Mouse (Mus musculus): ENCODE measurements around the gene Nmt1.
A peak's percentile ranks its signal among the peaks of the same experiment; 100 is the strongest.

Nmt1 gene

DNA sequence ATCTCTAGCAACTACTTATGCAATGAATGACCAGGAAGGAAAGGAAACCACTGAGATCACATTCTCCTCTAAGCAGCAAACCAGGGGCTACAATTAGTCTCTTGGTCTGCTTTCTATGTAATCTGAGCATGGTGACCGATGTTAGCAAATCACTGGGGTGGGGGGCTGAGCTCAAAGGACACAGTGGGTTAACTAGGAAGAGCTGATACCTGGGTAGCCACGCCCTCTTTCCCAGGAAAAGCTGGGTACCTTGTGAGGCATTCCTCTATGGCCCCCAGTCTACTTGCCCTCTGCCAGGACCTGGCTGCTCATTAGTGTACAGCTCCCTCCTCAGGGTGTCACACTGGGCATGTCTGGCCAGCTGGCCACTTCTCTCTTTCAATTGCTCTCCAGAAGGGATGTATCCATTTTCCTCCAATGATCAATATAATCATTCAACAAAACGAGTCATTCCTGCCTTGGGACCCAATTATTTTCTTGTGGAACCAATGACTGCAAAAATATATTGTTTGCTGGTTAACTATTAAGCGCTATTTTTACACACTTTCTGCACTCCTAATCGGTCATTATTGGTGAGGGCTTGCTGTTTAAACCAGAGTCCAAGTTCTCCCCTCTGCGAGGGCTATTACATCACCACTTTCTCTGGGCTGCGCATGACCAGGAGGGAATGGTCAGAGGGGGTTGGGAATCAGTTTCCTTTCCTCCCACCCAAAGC is 21.5 kb upstream of the Nmt1 start:
- DNase-seq = no peak

DNA sequence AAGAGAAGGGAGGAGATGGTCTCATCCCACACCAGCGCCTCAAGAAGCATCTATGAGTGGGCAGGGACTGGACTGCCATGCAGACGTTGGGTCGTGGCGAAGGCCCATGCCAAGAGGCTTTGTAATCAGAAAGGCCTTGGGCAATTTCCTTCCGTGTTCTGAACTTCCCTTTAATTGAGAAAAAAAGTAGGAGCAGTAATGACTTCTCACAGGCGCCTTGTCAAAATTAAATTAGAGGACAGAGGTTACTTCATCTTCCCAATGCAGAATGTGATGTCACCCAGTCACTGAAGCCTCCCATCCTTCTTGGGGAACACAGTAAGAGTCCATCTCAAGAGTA is 21.0 kb upstream of the Nmt1 start:
- DNase-seq = no peak

DNA sequence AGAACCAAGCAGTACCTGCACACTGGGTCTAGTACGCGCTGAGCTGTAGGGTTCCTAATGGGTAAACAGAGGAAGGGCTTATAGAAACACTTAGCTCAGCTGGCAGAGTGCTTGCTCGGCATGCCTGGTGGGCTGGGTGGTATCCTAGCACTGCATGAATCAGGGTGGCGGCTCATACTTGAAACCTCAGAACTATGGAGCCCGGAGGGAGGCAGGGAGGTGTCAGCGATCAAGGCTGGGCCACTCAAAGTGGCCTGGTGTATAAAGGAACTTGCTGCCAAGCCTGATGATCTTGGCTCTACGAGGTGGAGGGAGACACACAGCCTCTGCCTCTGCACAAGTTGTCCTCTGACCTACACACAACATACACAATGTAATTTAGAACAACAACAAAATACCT is 19.4 kb upstream of the Nmt1 start:
- no peak for DNase-seq

DNA sequence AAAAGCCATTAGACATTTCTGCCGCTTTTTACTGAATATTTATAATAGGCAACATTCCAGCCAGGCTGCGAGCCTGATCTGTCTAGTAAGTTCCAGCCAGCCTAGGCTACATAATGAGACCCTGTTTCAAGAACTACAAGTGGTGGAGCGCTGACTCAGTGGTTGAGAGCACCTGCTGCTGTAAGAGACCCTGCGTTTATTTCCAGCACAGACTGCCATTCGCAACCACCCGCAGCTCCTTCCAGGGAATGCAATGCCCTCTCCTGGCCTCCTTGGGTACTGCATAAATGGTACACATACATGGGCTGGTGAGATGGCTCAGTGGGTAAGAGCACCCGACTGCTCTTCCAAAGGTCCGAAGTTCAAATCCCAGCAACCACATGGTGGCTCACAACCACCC is 18.8 kb upstream of the Nmt1 start:
- DNase-seq = peak; percentile 45

DNA sequence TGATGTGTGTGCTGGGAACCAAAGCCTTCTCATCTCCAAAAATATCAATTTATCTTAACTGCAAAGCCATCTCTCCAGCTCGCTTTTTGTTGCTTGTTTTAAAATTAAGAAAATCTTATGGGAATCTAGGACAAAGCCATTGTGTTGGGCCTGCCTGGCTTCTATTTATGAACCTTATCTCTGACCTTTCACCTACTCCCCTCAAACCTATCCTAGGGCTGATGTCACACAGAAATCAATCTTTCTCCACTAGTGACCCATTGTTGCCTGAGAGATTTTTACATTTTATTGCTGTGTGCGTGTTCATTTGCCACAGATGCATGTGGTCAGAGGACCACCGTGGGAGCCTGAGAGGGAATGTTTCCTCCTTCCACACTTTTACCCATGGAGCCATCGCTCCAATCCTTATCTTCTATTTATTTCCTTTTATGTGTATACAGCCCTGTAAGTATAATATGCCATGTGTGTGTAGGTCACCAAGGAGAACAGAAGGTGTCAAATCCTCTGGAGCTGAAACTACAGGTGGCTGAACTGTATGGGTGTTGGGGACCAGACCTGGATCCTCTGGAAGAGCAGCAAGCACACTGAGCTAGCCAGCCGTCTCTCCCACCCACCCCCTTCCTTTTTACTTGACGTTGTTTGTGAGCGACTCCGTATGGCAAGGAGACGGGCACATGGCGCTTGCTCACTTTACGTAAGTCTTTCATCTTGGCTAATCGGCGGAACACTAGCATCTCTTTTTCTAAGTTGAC is 17.4 kb upstream of the Nmt1 start:
- DNase-seq = no peak

DNA sequence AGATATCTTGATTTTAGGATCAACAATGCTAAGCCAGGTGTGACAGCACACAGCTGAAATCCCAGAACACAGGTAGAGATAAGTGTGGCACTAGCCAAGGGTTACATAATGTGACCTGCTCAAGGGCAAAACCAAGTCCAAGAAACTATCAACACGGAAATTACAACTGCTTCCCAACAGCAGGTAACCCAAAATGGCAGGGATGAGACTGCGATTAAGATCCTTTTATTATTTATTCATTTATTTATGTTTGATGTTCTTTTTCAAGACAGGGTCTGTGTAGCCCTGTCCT is 16.8 kb upstream of the Nmt1 start:
- DNase-seq = no peak

DNA sequence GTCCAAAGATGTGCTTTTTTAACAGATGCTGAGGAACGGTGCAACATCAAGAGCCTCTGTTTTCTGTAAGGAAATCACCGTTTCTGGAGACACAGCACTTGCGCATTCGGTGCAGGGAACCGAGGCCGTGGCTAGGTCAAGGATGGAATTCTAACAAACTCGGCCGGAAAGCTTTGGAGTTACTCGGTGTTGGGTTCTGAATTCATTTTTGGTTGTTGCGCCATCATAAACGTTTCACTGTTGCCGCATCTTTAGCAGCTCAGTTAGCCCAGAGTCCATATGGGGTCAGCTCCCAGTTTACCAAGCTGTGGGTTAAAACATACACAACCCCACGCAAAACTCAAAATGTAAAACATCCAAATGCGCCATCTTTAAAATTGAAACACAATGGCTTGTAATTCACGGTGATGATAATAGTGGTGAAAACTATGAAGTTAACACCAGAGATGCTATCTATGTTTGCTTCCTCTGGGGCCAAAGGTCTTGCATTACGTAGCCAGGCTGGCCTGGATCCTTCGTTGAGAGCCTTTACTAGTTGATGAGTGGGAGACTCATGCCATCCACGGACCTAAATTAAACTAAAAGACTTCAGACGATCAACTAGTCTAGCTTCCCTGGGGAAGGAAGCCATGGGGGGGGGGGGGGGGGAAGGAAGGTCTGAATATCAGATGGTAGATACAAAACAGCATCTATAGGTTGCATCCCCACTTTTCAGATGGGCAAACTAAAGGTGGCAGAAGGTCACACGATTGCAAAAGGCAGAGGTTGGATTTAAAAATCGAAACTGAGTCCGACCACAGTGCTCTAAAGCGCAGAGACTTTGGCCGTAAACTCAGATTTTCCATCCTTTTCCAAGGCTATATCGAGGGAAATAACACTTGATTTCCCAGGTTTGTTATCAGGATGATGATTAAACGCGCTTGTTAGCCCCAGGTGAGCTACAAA is 11.8 kb upstream of the Nmt1 start:
- no peak for DNase-seq

DNA sequence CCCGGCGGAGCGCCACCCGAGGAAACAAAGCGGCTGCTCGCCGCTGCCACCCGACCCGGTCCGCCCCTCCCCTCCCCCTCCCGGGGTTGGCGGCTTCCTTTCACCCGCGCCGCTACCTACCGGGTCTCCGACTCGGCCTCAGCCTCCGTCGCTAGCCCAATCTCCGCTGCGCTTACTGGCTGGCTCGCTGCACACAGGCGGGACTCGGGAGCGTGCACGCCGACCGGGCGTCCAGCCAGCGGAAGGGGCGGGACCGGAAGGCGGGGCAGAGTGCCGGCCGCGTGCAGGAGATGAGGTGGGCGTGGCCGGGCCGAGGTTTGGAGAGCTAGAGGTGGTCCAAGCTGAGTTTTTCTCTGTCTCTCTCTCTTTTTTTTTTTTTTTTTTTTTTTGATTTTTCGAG is 11.1 kb upstream of the Nmt1 start:
- peak; percentile 97 for DNase-seq

DNA sequence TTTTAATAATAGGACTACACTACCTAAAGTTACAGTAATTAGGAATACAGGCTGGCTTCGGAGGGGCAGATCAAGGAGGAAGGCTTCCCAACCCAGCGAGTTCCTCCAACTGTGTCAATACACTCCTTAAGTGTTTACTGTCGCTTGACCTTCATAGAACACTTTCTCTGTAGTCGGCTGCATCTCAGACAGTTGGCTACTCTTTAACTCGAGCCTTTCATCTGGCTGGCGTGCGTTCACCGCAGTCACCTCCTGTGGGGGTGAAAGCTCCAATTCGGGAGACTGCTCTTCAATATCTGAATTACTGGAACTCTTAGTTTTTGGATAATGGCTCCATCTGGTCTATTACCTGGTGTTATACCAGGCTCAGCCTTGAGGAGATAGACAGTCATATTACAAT is 10.3 kb upstream of the Nmt1 start:
- no peak for DNase-seq

DNA sequence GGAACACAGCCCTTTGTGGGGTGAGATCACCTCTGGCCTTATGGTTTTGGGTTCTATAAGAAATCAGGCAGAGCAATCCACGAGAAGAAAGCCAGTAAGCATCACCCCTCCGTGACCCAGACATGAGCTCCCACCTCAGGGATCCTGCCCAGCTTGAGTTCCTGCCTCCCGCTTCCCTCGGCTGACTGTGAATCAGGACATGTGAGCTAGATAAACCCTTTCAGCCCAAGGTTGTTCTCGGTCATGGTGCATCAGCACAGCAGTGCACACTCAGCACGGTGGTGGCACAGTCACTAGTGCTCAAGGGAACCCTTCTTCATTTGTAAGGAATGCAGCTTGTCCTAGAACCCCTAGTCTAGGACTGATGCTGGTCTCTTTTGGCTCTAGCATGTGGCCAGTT is 9.1 kb upstream of the Nmt1 start:
- no peak for DNase-seq

DNA sequence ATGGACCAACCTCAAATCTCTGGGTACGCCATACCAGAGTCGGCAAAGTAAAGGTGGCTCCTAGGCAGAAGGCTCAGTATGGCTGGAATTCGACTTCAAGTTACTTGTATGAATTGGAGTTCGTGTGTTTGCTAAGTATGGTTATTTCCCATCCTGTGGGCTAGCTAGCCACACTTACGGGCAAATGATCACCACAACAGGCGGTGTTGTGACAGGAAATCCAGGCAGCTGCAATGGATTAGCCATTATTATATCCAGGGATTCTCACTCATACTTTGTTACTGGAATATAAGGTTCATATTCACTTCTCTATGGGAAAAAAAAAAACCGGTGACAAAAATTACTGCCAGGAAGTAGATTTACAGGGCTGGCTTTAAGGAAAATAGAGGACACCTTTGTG is 8.7 kb upstream of the Nmt1 start:
- DNase-seq = no peak

DNA sequence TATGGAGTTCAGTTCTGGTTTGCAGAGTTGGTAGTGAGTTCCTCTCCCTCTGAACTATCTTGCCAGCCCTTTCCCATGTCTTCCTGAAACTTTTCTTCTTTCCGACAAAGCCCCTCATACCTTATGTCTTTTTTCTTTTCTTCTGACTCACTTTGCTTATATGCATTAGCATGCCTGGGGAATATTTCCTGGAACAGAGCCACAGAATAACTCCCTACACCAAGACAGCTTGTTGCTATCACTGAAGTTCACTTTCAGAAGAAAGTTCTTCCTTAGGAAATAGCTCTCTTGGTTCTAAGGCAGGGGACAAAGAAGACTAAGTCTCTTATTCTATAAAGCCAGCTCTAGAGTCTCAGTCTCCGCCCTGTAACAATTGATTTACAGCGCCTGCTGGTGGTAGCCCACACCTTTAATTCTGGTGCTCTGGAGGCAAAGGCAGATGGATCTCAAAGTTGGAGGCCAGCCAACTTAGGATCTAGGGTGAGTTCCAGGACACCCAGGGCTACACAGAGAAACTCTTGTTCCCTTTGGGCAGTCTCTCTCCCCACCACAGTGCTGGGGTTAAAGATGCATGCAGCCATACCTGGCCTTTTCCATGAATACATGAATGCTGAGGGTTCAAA is 7.2 kb upstream of the Nmt1 start:
- DNase-seq = no peak

DNA sequence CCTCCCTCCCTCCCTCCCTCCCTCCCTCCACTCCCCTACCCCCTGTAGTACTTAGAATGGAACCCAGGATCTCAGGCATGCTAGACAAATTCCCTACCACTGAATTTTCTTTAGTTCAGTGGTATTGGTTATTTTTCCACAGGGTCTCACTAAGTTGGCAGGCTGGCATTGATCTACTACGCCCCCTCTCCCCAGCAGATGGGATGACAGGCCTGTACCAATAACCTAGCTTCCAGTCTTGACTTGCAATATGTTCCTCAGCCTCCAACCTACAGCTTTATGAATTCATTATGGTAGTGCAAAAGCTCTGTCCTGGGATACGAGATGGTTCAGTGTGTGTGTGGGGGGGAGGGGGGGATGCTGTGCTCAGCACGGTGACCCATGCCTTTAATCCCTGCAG is 4.0 kb upstream of the Nmt1 start:
- DNase-seq = no peak

DNA sequence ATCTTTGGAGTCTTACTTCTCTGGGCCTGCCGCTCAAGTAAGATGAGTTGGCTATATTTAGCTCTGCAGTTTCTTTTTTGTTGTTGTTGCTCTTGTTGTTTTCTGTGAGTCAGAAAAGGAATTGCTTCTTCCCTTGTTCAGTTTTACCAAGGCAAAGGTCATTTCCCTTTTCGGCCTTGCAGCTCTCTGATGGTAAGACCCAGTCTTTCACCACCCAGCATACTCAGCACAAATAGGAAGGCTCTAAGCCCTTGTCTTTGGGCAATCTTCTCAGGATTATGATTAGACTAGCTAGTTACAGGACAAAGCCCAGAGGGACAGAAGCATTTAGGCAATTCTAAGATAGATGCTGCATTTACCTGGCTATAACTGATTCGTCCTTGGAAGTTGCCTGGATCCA is 1.1 kb upstream of the Nmt1 start:
- DNase-seq = no peak

DNA sequence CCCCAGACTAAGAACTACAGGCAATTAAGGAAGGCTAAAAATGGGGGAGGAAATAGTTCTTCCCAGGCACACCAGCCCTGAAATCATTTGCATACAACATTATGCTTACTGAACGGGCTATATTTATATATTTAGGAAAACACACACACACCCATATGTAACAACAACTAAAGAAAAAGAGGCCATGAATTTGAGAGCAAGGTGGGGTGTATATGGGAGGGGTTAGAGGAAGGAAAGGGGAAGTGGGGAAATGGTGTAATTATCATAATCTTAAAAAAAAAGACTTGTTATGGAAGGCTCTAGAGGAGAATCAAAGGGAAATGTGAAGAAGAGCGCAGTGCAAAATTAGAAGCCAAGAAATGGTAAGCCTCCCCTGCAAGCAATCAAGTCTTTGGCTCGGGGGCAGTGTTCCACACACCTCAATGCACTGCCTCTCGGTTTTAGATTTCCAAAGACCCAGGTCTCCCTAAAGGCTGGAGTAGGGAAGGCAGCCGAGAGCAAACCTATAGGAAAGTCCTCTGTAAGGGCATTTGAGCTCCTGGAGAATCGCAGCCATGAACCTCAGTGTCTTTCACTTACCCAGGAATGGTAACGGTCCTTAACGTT is 317 bp upstream of the Nmt1 start:
- DNase-seq = no peak

DNA sequence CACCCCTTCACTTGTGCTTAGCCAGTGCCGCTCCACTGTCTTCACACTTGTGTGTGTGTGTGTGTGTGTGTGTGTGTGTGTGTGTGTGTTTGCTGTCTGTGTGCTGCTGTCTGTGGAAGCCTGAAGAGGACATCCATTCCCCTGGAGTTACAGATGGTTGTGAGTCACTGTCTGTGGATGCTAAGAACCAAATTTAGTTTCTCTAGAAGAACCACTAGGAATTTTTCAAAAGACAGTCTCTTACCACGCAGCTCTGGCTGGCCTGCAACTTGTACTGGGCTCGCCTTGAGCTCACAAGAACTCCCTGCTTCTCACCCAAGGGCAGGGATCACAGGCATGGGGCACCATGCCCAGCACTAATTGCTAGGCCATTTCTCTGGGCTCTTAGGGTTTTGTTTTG is 5.0 kb downstream of the Nmt1 start:
- DNase-seq = no peak

DNA sequence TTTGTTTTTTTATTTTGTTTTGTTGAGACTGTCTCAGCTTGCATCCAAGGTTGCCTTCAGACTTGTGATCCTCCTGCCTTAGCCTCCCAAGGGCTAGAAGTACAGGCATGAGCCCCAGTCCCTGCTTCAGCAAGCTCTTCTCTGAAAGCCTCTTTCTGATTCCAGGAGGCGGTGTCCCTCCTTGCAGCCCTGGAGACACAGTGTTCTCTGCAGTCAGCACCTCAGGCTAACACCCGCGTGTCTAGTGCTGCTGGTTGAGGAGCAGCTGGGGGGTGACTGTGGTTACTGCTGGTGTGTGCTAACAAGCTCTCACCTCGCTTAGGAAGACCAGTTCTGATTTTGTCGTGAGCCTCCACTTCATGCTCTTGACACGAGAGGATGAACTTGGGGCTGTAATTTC is 7.0 kb downstream of the Nmt1 start:
- DNase-seq = no peak

DNA sequence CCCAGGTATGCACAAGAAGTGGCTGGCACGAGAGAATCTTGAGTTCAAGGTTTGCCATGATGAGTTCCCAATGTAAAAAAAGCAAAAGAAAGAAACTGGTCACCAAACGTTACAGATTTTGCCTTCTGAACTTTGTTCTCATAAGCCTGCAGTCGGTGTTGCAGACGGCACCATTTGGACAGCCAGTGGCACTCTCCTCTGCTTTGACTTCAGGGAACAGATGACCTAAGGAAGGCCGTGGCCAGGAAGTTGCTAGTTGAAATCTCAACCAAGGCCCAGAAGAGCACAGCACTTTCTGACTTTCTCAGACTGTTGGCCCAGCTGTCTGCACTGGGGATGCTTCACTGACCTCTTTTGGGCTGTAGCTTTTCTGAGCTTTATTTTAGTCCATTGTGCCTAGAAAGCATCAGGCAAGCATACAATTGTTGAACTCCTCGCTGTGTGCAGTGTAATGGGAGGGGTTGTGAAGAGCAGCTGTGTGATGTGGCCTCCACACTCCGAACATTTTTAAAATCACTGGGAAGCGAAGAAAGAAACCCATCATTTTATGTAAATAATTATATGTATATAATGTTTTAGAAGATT is 9.0 kb downstream of the Nmt1 start:
- DNase-seq = no peak

DNA sequence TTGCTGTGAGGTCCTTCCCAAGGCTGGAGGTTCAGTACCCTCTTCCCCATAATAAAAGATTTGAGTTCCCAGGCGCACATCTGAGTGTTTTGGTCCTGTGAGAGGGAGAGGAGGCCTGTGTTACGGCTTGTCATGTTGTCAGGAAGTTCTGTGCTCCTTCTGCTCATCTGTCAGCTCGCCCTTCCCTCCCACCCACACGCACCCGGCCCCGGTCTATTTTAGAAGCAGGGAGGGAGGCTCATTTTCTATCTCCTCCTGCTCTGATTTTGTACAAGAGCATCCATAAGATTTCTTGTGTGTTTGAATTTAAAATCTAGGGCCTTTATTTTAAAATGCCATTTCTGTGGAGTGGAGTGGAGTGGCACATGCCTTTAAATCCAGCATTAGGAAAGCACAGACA is 10.0 kb downstream of the Nmt1 start:
- DNase-seq = no peak

DNA sequence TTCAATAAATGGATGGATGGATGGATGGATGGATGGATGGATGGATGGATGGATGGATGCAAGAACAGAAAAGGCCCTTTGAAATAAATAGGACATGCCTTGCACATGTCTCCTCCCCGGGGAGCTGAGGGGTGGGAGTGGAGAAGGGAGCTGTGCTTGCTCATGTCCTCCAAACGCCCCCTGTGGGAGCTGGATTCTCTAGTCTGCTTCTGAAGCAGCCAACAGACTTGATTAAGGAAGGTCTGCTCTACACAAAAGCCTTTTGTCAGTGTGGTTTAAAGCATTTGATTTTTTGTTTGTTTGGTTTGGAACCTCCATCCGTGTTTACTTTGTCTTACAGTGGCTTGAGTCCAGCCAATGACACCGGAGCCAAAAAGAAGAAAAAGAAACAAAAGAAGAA is 14.8 kb downstream of the Nmt1 start:
- no peak for DNase-seq

DNA sequence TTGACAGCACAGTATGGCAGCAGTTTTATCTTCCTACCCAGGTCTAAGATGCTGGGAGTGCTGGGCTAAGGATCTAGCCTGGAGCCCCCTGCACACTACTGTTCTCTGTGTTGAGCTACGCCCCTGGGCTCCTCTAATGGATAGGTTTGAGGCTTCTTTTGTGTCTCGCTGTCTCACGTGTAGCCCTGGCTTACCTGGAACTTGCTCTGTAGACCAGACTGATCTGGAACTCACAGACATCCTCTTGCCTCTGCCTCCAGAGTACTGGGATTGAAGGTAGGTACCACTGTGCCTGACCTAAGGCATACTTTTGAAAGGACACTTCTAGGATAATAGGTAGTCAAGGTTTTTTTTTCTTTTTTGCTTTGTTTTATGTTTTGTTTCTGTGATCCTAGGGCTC is 16.0 kb downstream of the Nmt1 start:
- DNase-seq = no peak

DNA sequence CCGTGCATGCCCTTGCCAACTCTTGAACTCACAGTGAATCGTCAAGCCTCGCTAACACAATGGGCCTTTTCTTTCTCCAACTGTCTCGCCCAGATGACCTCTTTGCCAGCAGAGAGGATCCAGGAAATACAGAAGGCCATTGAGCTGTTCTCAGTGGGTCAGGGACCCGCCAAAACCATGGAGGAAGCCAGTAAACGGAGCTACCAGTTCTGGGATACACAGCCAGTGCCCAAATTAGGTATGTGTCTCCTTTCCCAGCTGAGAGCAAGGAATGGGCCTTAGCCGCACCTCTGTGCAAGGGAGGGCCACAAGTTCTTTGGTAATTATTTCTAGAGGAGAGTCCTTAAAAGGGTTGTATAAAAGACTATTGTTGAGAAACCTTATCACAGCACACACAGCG is 18.3 kb downstream of the Nmt1 start:
- DNase-seq = no peak

DNA sequence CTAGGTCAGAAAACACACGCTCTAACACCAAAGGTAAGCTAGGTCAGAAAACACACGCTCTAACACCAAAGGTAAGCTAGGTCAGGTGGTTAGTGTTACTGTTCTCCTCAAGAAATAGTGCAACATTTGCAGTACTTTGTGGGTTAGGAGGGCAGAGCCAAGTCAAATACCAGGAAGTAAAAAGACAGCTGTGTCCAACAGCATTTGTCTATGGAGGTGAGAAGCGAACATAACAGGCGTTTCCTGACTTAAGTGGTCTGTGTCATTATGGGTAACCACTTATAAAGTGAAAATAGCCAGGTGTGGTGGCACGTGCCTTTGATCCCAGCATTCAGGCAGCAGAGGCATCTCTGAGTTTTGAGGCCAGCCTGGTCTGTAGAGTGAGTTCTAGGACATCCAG is 21.6 kb downstream of the Nmt1 start:
- no peak for DNase-seq
